Mouse (Mus musculus): Measurements from ENCODE around the gene Adprhl1.

DNA sequence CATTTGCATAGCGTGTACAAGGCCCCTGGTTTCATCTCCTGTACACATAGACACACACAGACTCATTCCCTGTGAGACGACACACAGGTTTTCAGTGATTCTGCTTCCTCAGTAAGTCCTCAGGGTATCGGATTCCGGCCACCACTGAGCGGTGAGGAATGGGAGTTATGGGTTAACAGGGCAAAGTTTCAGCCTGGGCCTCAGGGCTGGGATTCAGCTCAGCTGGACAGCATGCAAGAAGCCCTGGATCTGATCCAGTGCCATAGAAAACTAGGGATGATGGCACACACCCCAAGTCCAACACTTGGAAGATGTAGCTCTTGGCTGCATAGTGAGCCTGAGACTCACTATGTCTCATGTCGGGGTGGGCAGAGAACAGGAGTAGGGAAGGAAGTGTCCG, 74.0 kb downstream of the Adprhl1 start:
- TF ChIP-seq CTCF (IDR thresholded peaks at IDR 0.05; ENCODE audit: control insufficient read depth, insufficient read depth, low read length) (no peak), POLR2A (IDR thresholded peaks at IDR 0.05; ENCODE audit: borderline replicate concordance, control insufficient read depth, low read depth, low read length) (no peak)
